Mouse (Mus musculus): ENCODE results near the gene Lrp6.

GRCm38 (mm10) chr6:134407226-134407625 is 159.5 kb downstream of the Lrp6 start:
- TF ChIP-seq CTCF (IDR thresholded peaks at IDR 0.05; ENCODE audit: control insufficient read depth, insufficient read depth, low read length) (no peak), POLR2A (IDR thresholded peaks at IDR 0.05; ENCODE audit: borderline replicate concordance, control insufficient read depth, low read depth, low read length) (no peak)

All from bone marrow, adult 2 months (tissue).